Mouse (Mus musculus) MEL (cell line): ENCODE results near the gene Vmn2r29. TPM values are rescaled to one million over a fixed set of nuclear protein-coding genes. Genes with fewer than 3 reads are reported as not detected.

Experiments used
- DNase-seq: peaks from one replicate; pipeline ENCODE4 v3.0.0; 2011; ENCODE audit warnings: low read depth, low spot score
- H3K27ac ChIP-seq: 2 replicates; pipeline ENCODE4 v1.5.1; 2012; ENCODE audit warnings: low read depth, mild to moderate bottlenecking, control low read depth, low read length, moderate library complexity; ENCODE audit not compliant: control insufficient read depth
- H3K27me3 ChIP-seq, 2 experiments: fragments of 150-350 bp in 1 of 2; sonication (generic) in 1 of 2; 2 replicates each; pipeline ENCODE4 v1.6.1; 2012; ENCODE audit warnings: low read length in 2 of 2, mild to moderate bottlenecking in 2 of 2, improper control_type of control experiment in 1 of 2, moderate library complexity in 1 of 2; ENCODE audit not compliant: insufficient read depth in 2 of 2, control insufficient read depth in 1 of 2
- H3K36me3 ChIP-seq, 2 experiments: 2 replicates each; pipeline ENCODE4 v1.6.1; 2012 to 2014; ENCODE audit warnings: low read length in 2 of 2, improper control_type of control experiment in 1 of 2, inconsistent platforms in 1 of 2, mild to moderate bottlenecking in 1 of 2; ENCODE audit not compliant: insufficient read depth in 2 of 2, control insufficient read depth in 1 of 2
- H3K4me1 ChIP-seq, 2 experiments: fragments of 150-350 bp in 1 of 2; sonication (generic) in 1 of 2; 2 replicates each; pipeline ENCODE4 v1.6.1; 2012; ENCODE audit warnings: low read length in 2 of 2, improper control_type of control experiment in 1 of 2, mild to moderate bottlenecking in 1 of 2; ENCODE audit not compliant: insufficient read depth in 2 of 2, control insufficient read depth in 1 of 2
- H3K4me3 ChIP-seq, 2 experiments: fragments of 150-350 bp in 1 of 2; sonication (generic) in 1 of 2; 2 replicates each; pipeline ENCODE4 v1.5.1; 2012; ENCODE audit warnings: low read depth in 2 of 2, low read length in 2 of 2, mild to moderate bottlenecking in 2 of 2, moderate library complexity in 2 of 2, control low read depth in 1 of 2, improper control_type of control experiment in 1 of 2; ENCODE audit not compliant: control insufficient read depth in 1 of 2, insufficient read depth in 1 of 2
- H3K79me2 ChIP-seq: 2 replicates; pipeline ENCODE4 v1.6.1; 2012; ENCODE audit warnings: mild to moderate bottlenecking, low read length, moderate library complexity; ENCODE audit not compliant: control insufficient read depth, poor library complexity, insufficient read depth
- H3K9ac ChIP-seq: 2 replicates; pipeline ENCODE4 v1.6.1; 2012; ENCODE audit warnings: low read depth, mild to moderate bottlenecking, control low read depth, low read length, moderate library complexity; ENCODE audit not compliant: control insufficient read depth, poor library complexity, severe bottlenecking
- H3K9me3 ChIP-seq: fragments of 150-350 bp; sonication (generic); replicated peaks from 2 replicates; pipeline ENCODE4 v1.6.1; 2012; ENCODE audit warnings: mild to moderate bottlenecking, low read length, improper control_type of control experiment, moderate library complexity; ENCODE audit not compliant: insufficient read depth
- CHD1 ChIP-seq: IDR thresholded peaks from 2 replicates; pipeline ENCODE4 v1.6.1; 2012; ENCODE audit warnings: low read depth, mild to moderate bottlenecking, inconsistent platforms, low read length, improper control_type of control experiment
- CHD2 ChIP-seq: IDR thresholded peaks from 2 replicates; pipeline ENCODE4 v1.6.1; 2011; ENCODE audit warnings: low read length, improper control_type of control experiment
- CTCF ChIP-seq, 3 experiments: IDR thresholded peaks in 2 of 3; conservative IDR thresholded peaks in 1 of 3; 2 replicates each; pipeline ENCODE4 v1.5.1; 2011 to 2012; ENCODE audit warnings: low read length in 3 of 3, low read depth in 2 of 3, mild to moderate bottlenecking in 2 of 3, improper control_type of control experiment in 1 of 3, inconsistent platforms in 1 of 3, mixed read lengths in 1 of 3, moderate library complexity in 1 of 3; ENCODE audit not compliant: control insufficient read depth in 1 of 3, insufficient read depth in 1 of 3, poor library complexity in 1 of 3, severe bottlenecking in 1 of 3
- ELF1 ChIP-seq: IDR thresholded peaks from 2 replicates; pipeline ENCODE4 v1.6.1; 2014; ENCODE audit warnings: low read depth, mild to moderate bottlenecking, inconsistent platforms, low read length, improper control_type of control experiment, moderate library complexity
- EP300 ChIP-seq, 2 experiments: IDR thresholded peaks; 2 replicates each; pipeline ENCODE4 v1.6.1; 2011; ENCODE audit warnings: improper control_type of control experiment in 2 of 2, low read length in 2 of 2, low read depth in 1 of 2, mild to moderate bottlenecking in 1 of 2
- ETS1 ChIP-seq: IDR thresholded peaks from 2 replicates; pipeline ENCODE4 v1.6.1; 2012; ENCODE audit warnings: low read depth, mild to moderate bottlenecking, inconsistent platforms, low read length, improper control_type of control experiment, moderate library complexity
- GABPA ChIP-seq: IDR thresholded peaks from 2 replicates; pipeline ENCODE4 v1.6.1; 2012; ENCODE audit warnings: low read depth, mild to moderate bottlenecking, inconsistent platforms, low read length, improper control_type of control experiment, moderate library complexity
- GATA1 ChIP-seq: IDR thresholded peaks from 2 replicates; pipeline ENCODE4 v1.6.1; 2011; ENCODE audit warnings: low read depth, low read length, improper control_type of control experiment
- HCFC1 ChIP-seq: IDR thresholded peaks from 2 replicates; pipeline ENCODE4 v1.6.1; 2012; ENCODE audit warnings: low read depth, mild to moderate bottlenecking, inconsistent platforms, low read length, improper control_type of control experiment, moderate library complexity
- MAX ChIP-seq: IDR thresholded peaks from 2 replicates; pipeline ENCODE4 v1.6.1; 2011; ENCODE audit warnings: low read length, improper control_type of control experiment
- MAZ ChIP-seq: IDR thresholded peaks from 2 replicates; pipeline ENCODE4 v1.6.1; 2012; ENCODE audit warnings: low read depth, mild to moderate bottlenecking, inconsistent platforms, low read length, improper control_type of control experiment
- MYB ChIP-seq: IDR thresholded peaks from 2 replicates; pipeline ENCODE4 v1.6.1; 2011; ENCODE audit warnings: mild to moderate bottlenecking, low read depth, low read length, improper control_type of control experiment
- MYC ChIP-seq: IDR thresholded peaks from 2 replicates; pipeline ENCODE4 v1.6.1; 2011; ENCODE audit warnings: low read depth, mild to moderate bottlenecking, low read length, improper control_type of control experiment, moderate library complexity
- NELFE ChIP-seq: IDR thresholded peaks from 2 replicates; pipeline ENCODE4 v1.6.1; 2011; ENCODE audit warnings: low read depth, low read length, improper control_type of control experiment
- NRF1 ChIP-seq: IDR thresholded peaks from 2 replicates; pipeline ENCODE4 v1.6.1; 2014; ENCODE audit warnings: low read depth, mild to moderate bottlenecking, inconsistent platforms, low read length, improper control_type of control experiment, moderate library complexity; ENCODE audit not compliant: poor library complexity, insufficient read depth, severe bottlenecking
- POLR2AphosphoS2 ChIP-seq: IDR thresholded peaks from 2 replicates; pipeline ENCODE4 v1.6.1; 2011; ENCODE audit warnings: low read length, improper control_type of control experiment
- POLR2AphosphoS5 ChIP-seq: IDR thresholded peaks from 2 replicates; pipeline ENCODE4 v1.6.1; 2012; ENCODE audit warnings: low read depth, borderline replicate concordance, mild to moderate bottlenecking, inconsistent platforms, low read length, moderate library complexity, mixed read lengths
- RAD21 ChIP-seq: IDR thresholded peaks from 2 replicates; pipeline ENCODE4 v1.6.1; 2011; ENCODE audit warnings: mild to moderate bottlenecking, low read depth, low read length, improper control_type of control experiment
- TBP ChIP-seq: IDR thresholded peaks from 2 replicates; pipeline ENCODE4 v1.8.0; 2011; ENCODE audit warnings: low read depth, low read length, improper control_type of control experiment
- TCF12 ChIP-seq: IDR thresholded peaks from 2 replicates; pipeline ENCODE4 v1.6.1; 2014; ENCODE audit warnings: low read depth, mild to moderate bottlenecking, inconsistent platforms, low read length, improper control_type of control experiment, moderate library complexity
- UBTF ChIP-seq: IDR thresholded peaks from 2 replicates; pipeline ENCODE4 v1.6.1; 2012; ENCODE audit warnings: low read depth, mild to moderate bottlenecking, inconsistent platforms, low read length, improper control_type of control experiment, moderate library complexity, borderline replicate concordance; ENCODE audit not compliant: insufficient read depth
- USF1 ChIP-seq: IDR thresholded peaks from 2 replicates; pipeline ENCODE4 v1.6.1; 2014; ENCODE audit warnings: low read depth, mild to moderate bottlenecking, inconsistent platforms, low read length, improper control_type of control experiment, moderate library complexity
- ZKSCAN1 ChIP-seq: IDR thresholded peaks from 2 replicates; pipeline ENCODE4 v1.6.1; 2012; ENCODE audit warnings: low read depth, mild to moderate bottlenecking, inconsistent platforms, low read length, improper control_type of control experiment, moderate library complexity
- ZMIZ1 ChIP-seq: IDR thresholded peaks from 2 replicates; pipeline ENCODE4 v1.6.1; 2012; ENCODE audit warnings: low read depth, mild to moderate bottlenecking, inconsistent platforms, low read length, improper control_type of control experiment, moderate library complexity
- ZNF384 ChIP-seq: IDR thresholded peaks from 2 replicates; pipeline ENCODE4 v1.6.1; 2012; ENCODE audit warnings: low read depth, mild to moderate bottlenecking, inconsistent platforms, low read length, improper control_type of control experiment
- polyA plus RNA-seq, 2 experiments: library from polyadenylated mRNA; stranded (reverse) in 1 of 2; unstranded in 1 of 2; fragments of >175 nt in 1 of 2; fragments of >200 nt in 1 of 2; gene quantifications; 2 replicates each; pipeline versions ENCODE4 v1.2.1 to v1.2.4; 2012; ENCODE audit warnings: low replicate concordance in 2 of 2, low read depth in 1 of 2; ENCODE audit not compliant: insufficient read length in 2 of 2, insufficient read depth in 1 of 2, missing spikeins in 1 of 2
- total RNA-seq: library from RNA; depleted of rRNA; stranded (reverse); fragments of 300-350 nt; gene quantifications from 2 replicates; pipeline ENCODE4 v1.2.3, GENCODE M21; 2012

The Vmn2r29 gene
- total and polyA plus RNA-seq, 3 experiments, result 0.12 TPM; not detected in 2

- peak overlapping the region; percentile 88 to 90 for H3K4me3 ChIP-seq
- TF ChIP-seq TCF12, result no peak
- no peak for TF ChIP-seq ZMIZ1
- TF ChIP-seq RAD21, result no peak
- TF ChIP-seq HCFC1, result no peak
- no peak for TF ChIP-seq ZKSCAN1
- no peak for TF ChIP-seq ETS1
- TF ChIP-seq UBTF, result no peak
- TF ChIP-seq MYB, result no peak
- no peak for TF ChIP-seq NRF1
- TF ChIP-seq EP300 (IDR thresholded peaks at IDR 0.05; ENCODE audit: low read depth in 1 of 2, low read length in 2 of 2), result no peak
- TF ChIP-seq ZNF384, result no peak
- no peak for TF ChIP-seq TBP
- TF ChIP-seq POLR2AphosphoS2, result no peak
- no peak for TF ChIP-seq USF1
- TF ChIP-seq GABPA, result no peak
- no peak for TF ChIP-seq CHD1
- TF ChIP-seq MYC, result no peak
- TF ChIP-seq NELFE, result no peak
- TF ChIP-seq MAX, result no peak
- no peak for TF ChIP-seq MAZ
Observed at GRCm38 (mm10) chr7:7187417-7188190, 59.5 kb downstream of the Vmn2r29 start.

DNA sequence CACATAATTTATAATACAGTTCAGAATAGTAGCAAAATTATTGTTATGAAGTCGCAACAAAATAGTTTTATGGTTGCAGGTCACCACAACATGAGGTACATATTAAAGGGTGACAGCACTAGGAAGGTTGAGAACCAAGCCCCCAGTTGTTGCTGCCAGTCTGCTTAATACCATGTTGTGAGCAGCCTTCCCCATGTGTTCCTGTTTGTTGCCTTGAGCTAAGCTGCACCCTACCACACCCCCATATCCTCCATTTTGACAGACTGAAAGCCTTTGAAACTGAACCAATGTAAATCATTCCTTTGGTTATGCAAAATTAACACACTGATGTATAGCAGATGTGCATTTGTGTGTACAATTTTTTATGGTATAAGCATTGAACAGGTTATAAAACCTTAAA lies 61.2 kb downstream of the Vmn2r29 start:
- TF ChIP-seq ELF1 (no peak), CTCF (IDR thresholded peaks at IDR 0.05 in 2 of 3, conservative IDR thresholded peaks at IDR 0.05 in 1 of 3; ENCODE audit: control insufficient read depth in 1 of 3, insufficient read depth in 1 of 3, low read depth in 2 of 3, low read length in 3 of 3, poor library complexity in 1 of 3, severe bottlenecking in 1 of 3) (no peak), CHD2 (no peak), GATA1 (no peak), TCF12 (no peak), POLR2AphosphoS5 (no peak), CHD1 (no peak), UBTF (no peak), ZKSCAN1 (no peak), POLR2AphosphoS2 (no peak)
- TF ChIP-seq, all 39 proteins: peak for 0
- Histone ChIP-seq H3K4me3 (no peak overlapping the region), H3K9me3 (no peaks in the 10 kb centered on the region), H3K36me3 (no peaks in the 10 kb centered on the region), H3K4me1 (no peaks in the 10 kb centered on the region; a peak in 1 of 4 replicates), H3K79me2 (no peaks in the 10 kb centered on the region), H3K9ac (no peak overlapping the region), H3K27me3 (no peaks in the 10 kb centered on the region), H3K27ac (no peak overlapping the region)
- no peak for DNase-seq

More at GRCm38 (mm10) chr7:7187417-7188190, 59.5 kb downstream of the Vmn2r29 start:
- no peak overlapping the region for H3K27ac ChIP-seq
- no peaks in the 10 kb centered on the region for H3K36me3 ChIP-seq
- no peaks in the 10 kb centered on the region for H3K27me3 ChIP-seq
- no peaks in the 10 kb centered on the region; a peak in 1 of 4 replicates for H3K4me1 ChIP-seq
- no peak overlapping the region; the same call in 1 of the 2 replicates for H3K9ac ChIP-seq
- H3K9me3 ChIP-seq, result no peaks in the 10 kb centered on the region
- no peaks in the 10 kb centered on the region for H3K79me2 ChIP-seq
- no peak for DNase-seq
